Mouse (Mus musculus) midbrain, embryonic 13.5 days (tissue): ENCODE data around the gene Dvl2. TPM values are rescaled to one million over a fixed set of nuclear protein-coding genes. Genes with fewer than 3 reads are reported as not detected.

Experiments
- ATAC-seq: fragments of 200-750 bp; cut with Nextera tagmentation; 2 replicates; pipeline ENCODE4 v1.8.0; 2017; ENCODE audit warnings: mild to moderate bottlenecking, moderate TSS enrichment, moderate library complexity
- H3K27ac ChIP-seq: fragments of 300-500 bp; sonication (generic); 2 replicates; pipeline ENCODE4 v1.5.1; 2015; ENCODE audit warnings: inconsistent platforms, mild to moderate bottlenecking, moderate library complexity
- H3K27me3 ChIP-seq: fragments of 300-500 bp; sonication (generic); 2 replicates; pipeline ENCODE4 v1.6.1; 2015; ENCODE audit warnings: mild to moderate bottlenecking, inconsistent platforms
- H3K36me3 ChIP-seq: fragments of 300-500 bp; sonication (generic); 2 replicates; pipeline ENCODE4 v1.6.1; 2015; ENCODE audit warnings: mild to moderate bottlenecking, inconsistent platforms
- H3K4me1 ChIP-seq: fragments of 300-500 bp; sonication (generic); replicated peaks from 2 replicates; pipeline ENCODE4 v1.6.1; 2015; ENCODE audit warnings: inconsistent platforms
- H3K4me2 ChIP-seq: fragments of 300-500 bp; sonication (generic); replicated peaks from 2 replicates; pipeline ENCODE4 v1.6.1; 2015; ENCODE audit warnings: moderate library complexity, mild to moderate bottlenecking, inconsistent platforms
- H3K4me3 ChIP-seq: fragments of 300-500 bp; sonication (generic); replicated peaks from 2 replicates; pipeline ENCODE4 v1.5.1; 2015; ENCODE audit warnings: mild to moderate bottlenecking, inconsistent platforms
- H3K9ac ChIP-seq: fragments of 300-500 bp; sonication (generic); replicated peaks from 2 replicates; pipeline ENCODE4 v1.6.1; 2015; ENCODE audit warnings: mild to moderate bottlenecking, inconsistent platforms
- H3K9me3 ChIP-seq: fragments of 300-500 bp; sonication (generic); 2 replicates; pipeline ENCODE4 v1.6.1; 2016; ENCODE audit warnings: mild to moderate bottlenecking, inconsistent platforms
- WGBS: fragments of 180-500 bp; shearing (Covaris S2); methylation state at CpG from one replicate; pipeline ENCODE4 v1.1.7; 2015; 5-methylcytosine and 5-hydroxymethylcytosine counted together
- polyA plus RNA-seq: library from polyadenylated mRNA; unstranded; fragments of >200 nt; fragmentation: Nextera tagmentation; extraction: Ambion mirVana; gene quantifications from 2 replicates; pipeline ENCODE4 v1.2.1, GENCODE M21; 2015

Dvl2 gene
- polyA plus RNA-seq, 1 experiment from 2014 or later, result 35.4 TPM

DNA sequence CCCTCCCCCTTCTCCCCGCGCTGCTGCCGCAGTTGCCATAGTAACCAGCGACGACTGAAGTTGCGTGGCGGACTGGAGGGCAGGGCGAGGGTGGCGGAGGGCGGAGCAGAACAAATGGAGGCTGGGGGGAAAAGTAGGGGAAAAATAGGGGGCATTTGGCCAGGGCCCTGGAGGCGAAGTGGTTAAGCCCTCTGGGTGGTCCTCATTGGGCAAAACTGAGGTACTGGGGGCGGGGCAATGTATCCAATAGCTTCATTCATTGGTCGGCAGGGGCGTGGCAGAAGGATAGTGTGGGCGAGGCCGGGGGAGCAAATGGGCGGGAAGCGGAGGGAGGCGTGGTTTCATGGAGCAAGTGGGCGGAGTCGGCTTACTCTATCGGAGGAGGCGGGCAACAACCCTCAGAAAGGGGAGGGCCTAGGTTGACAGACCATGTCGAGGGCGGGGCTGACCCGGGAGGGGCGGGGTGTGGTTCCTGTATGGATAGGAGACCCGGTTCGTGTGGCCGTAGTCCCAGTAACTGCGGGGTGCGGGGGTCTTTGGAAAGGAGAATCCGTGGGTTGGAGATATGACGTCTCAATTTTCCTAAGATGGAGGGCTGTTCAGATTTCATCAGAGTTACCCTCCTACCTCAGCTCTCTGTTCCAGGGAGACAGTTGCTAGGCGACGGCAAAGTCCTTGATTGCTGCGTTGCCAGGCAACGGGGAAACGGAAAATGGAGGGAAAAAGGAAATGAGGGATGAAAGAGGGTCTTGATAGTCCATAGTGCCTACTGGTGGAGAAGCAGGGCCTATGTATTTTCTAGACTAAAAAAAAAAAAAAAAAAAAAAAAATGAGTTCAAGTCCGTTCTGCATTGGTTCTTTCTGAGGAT lies 21.1 kb downstream of the Dvl2 start:
- Histone ChIP-seq H3K9me3 (no peaks in the 10 kb centered on the region), H3K36me3 (no peaks in the 10 kb centered on the region), H3K4me2 (peak overlapping the region; percentile 91), H3K27me3 (no peaks in the 10 kb centered on the region), H3K9ac (peak overlapping the region; percentile 92), H3K27ac (peak overlapping the region; percentile 97), H3K4me1 (peaks cover 85% of the 10 kb centered on the region), H3K4me3 (peak overlapping the region; percentile 78)
- WGBS, result under 1% methylated on average over 40 of the region's 40 CpGs
- ATAC-seq, result peak; percentile 58

DNA sequence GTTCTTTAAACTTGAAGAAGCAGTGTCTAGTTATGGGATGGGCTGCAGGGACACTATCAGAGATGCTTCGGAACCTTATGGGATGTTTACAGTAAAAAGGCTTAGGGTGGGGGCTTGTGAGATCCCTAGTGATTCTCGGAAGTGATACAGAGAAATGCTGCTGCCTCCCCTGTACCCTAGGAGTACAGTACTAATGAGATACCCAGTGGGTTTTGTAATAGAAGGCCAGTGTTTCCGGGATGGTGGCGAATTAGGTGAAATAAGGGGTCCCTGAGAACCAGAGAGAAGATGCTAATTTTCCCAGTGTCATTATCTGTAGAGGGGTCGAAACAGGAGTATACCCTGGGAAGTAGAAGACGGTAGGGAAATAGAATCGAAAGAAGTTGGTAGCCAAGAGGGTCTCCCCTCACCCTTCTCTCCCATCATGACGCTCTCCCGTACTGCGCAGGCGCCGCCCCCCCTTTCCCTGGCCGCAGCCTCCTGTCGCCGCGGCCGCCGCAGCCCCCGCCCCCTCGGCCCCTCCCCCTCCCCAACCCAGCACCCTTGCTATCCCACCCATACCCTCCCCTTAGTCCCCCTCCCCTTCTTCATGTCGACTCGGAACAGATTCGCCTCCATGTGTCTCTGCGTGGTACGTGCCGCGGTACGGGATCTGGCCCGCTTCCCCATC lies 23.2 kb downstream of the Dvl2 start:
- 6% methylated on average over 19 of the region's 29 CpGs for WGBS
- Histone ChIP-seq H3K27ac (peak overlapping the region; percentile 69), H3K4me3 (peak overlapping the region; percentile 40), H3K36me3 (no peaks in the 10 kb centered on the region), H3K9ac (peak overlapping the region; percentile 52), H3K9me3 (no peaks in the 10 kb centered on the region), H3K4me1 (peaks cover 89% of the 10 kb centered on the region), H3K27me3 (no peaks in the 10 kb centered on the region), H3K4me2 (peak overlapping the region; percentile 59)
- no peak for ATAC-seq

DNA sequence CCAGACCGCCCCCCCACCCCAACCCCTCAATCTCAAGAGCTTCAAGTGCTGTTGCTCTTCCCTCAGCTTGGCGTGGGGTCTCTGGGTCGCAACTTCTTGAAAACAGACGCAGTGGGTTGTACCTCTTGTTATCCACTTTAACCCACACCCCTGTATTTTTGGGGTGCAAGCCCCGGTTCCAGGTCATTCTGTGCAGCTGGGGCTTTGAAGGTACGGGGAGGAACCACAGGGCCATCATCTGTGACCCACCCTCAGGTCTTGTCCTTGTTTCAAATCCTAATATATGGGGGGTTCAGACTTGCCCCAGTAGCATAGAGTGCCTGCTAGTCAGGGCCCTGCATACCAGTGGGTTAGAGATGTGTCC lies 23.7 kb downstream of the Dvl2 start:
- ATAC-seq, result no peak
- Histone ChIP-seq H3K9ac (peak overlapping the region; percentile 52), H3K27me3 (no peaks in the 10 kb centered on the region), H3K9me3 (no peaks in the 10 kb centered on the region), H3K4me2 (peak overlapping the region; percentile 59), H3K4me3 (peak overlapping the region; percentile 40), H3K27ac (peak overlapping the region; percentile 69), H3K36me3 (no peaks in the 10 kb centered on the region), H3K4me1 (peaks cover 88% of the 10 kb centered on the region)
- WGBS, result 11% methylated on average over 6 of the region's 6 CpGs

DNA sequence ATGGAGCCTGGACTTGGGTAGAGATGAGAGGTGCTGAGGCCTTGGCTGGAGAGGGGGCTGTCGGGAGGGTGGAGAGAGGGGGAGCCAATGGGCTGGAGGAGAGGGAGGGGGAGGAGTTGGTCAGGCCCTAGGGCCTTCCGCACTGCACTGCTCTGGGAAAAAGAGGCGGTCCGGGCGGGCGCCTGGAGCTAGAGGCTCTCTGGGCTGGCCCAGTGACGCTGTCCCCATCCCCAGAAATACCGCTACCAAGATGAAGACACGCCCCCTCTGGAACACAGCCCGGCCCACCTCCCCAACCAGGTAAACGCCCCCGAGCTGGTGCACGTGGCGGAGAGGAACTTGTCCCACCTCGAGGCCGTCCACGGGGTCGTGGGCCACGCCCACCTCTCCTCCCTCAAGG lies 26.3 kb downstream of the Dvl2 start:
- Histone ChIP-seq H3K4me1 (peaks cover 90% of the 10 kb centered on the region), H3K4me2 (peak overlapping the region; percentile 74), H3K9ac (peak overlapping the region; percentile 57), H3K36me3 (peaks cover 13% of the 10 kb centered on the region), H3K27me3 (no peaks in the 10 kb centered on the region), H3K27ac (peak overlapping the region; percentile 96), H3K9me3 (no peaks in the 10 kb centered on the region), H3K4me3 (peak overlapping the region; percentile 43)
- no peak for ATAC-seq
- under 1% methylated on average over 19 of the region's 19 CpGs for WGBS

DNA sequence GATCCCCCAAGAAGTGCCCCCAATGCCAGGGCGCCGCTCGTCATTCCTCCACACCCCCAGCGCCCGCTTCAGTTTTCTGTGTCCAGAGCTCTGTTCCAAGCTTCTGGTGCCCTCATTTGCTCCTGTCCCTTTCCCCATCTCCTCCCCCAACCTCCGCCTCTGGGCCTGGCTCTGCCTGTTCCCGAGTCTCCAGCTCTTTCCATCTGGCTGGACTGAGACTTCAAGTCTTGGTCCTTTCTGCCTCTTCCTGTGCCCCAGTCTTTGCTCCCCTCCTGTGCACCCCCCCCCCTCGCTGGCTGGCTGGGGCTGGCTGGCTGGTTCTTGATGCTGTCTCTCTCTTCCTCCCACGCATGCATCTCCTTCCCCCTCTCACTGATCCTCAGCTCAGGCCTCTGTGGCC lies 27.0 kb downstream of the Dvl2 start:
- Histone ChIP-seq H3K4me2 (peak overlapping the region; percentile 74), H3K36me3 (peaks cover 20% of the 10 kb centered on the region), H3K27ac (peak overlapping the region; percentile 96), H3K9ac (peak overlapping the region; percentile 57), H3K4me1 (peaks cover 85% of the 10 kb centered on the region), H3K27me3 (no peaks in the 10 kb centered on the region), H3K9me3 (no peaks in the 10 kb centered on the region), H3K4me3 (peak overlapping the region; percentile 43)
- WGBS, result 27% methylated on average over 9 of the region's 9 CpGs
- no peak for ATAC-seq

DNA sequence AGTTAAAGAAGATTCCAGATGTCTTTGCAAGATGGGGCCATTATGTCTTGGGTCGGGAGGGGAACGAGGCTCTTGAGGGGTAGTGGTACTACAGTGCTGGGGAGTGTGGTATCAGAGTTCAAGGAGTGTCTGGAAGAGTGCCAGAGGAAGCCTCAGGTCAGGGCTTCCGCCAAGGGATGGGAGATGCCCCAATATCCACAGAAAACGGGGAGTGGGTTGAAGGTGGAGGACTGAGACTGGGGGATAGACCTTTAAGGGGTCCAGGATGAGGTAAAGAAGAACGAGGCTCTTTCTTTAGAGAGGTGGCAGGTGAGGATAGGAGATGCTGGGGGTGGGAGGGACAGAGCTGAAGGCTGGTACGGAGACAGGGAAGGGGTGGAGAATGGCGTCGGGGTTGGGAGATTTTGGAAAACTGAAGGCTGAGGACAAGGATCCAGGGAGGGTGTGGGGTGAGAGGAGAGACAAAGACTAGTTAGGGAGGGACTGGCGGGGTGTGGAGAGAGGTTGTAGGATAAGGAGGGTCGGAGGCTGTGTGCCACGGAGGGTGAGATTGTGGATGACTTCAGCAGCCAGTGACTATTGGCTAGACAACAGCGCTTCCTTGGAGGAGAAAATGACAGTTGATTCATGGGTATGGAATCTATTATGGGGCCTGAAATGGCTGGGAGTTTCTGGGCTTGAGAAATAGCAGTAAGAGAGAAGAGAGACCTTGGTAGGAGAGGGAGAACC lies 28.2 kb downstream of the Dvl2 start:
- peak; percentile 11 for ATAC-seq
- peaks cover 73% of the 10 kb centered on the region for H3K4me1 ChIP-seq
- peaks cover 31% of the 10 kb centered on the region for H3K36me3 ChIP-seq
- peak overlapping the region; percentile 96 for H3K27ac ChIP-seq
- H3K9ac ChIP-seq, result peak overlapping the region; percentile 61
- WGBS, result 17% methylated on average over 12 of the region's 12 CpGs
- H3K4me2 ChIP-seq, result peak overlapping the region; percentile 74
- H3K4me3 ChIP-seq, result peak overlapping the region; percentile 43
- no peaks in the 10 kb centered on the region for H3K27me3 ChIP-seq
- H3K9me3 ChIP-seq, result no peaks in the 10 kb centered on the region

DNA sequence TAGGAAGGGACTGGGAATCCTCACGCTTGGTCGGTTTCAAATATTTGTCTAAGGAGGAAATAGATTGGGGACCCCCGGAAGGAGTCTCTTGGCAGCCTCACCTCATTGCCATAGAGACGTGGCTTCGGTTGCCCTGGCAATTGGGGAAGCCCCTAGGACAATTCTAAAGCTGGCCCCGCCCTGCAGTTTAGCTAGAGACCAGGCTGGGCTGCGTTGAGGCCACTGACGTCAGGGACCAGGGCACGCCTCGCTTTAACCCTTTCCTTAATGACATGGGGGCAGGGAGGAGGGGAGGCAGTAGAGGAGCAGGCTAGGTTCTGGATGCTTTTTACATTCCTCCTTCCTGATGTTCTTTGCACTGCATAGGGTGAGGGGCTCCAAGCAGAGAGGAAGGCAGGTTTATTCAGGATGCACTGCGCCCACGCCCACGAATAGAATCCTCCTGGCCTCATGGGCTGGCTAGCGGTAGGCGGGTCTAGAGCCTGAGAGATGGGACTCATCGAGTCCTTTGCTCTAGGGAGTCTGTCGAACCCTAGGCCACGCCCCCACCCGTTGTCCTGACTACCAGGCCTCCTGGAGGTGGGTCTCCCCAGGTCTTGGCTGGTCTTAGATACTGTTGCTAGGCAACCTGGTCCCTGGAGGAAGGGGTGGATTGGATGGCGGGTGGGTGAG lies 28.9 kb downstream of the Dvl2 start:
- Histone ChIP-seq H3K27ac (peak overlapping the region; percentile 96), H3K9ac (peak overlapping the region; percentile 67), H3K36me3 (peaks cover 37% of the 10 kb centered on the region), H3K27me3 (no peaks in the 10 kb centered on the region), H3K4me3 (peak overlapping the region; percentile 43), H3K9me3 (no peaks in the 10 kb centered on the region), H3K4me2 (peak overlapping the region; percentile 74), H3K4me1 (peaks cover 67% of the 10 kb centered on the region)
- WGBS, result 0% methylated on average over 20 of the region's 20 CpGs
- ATAC-seq, result peak; percentile 96

DNA sequence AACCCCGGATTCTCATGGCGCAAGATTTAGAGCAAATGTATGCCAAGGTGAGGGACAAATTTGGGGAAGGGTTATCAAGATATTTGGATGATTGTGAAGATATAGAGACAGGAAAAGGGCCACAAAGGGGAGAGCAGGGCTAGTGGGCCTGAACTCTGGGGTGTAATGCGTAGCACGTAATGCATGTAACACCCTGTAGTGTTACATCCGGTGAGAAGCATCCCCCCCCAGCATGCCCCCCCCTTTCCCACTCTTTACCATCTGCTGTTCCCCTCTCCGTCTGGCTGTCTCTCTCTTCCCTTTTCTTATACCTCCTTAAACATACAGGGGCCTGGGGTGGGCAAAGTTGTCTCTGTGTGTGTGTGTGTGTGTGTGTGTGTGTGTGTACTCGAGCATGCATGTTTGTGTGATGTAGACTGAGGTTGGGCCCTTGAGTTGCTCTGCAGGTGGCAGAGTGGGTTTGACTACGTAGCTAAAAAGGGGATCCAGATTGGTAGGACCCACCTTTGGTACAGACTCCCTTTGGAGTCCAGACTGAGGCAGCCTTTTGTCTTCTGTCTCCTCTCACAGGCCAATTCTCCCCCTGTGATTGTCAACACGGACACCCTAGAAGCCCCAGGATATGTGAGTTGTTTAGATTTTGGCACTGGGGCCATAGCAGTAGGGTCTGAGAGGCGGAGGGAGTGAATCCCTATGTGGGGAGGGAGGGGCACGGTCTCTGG lies 29.6 kb downstream of the Dvl2 start:
- peak; percentile 49 for ATAC-seq
- Histone ChIP-seq H3K9ac (peak overlapping the region; percentile 67), H3K27ac (peak overlapping the region; percentile 96), H3K4me1 (peaks cover 60% of the 10 kb centered on the region), H3K36me3 (peaks cover 42% of the 10 kb centered on the region), H3K4me2 (peak overlapping the region; percentile 74), H3K27me3 (no peaks in the 10 kb centered on the region), H3K4me3 (peak overlapping the region; percentile 43), H3K9me3 (no peaks in the 10 kb centered on the region)
- 16% methylated on average over 11 of the region's 11 CpGs for WGBS

DNA sequence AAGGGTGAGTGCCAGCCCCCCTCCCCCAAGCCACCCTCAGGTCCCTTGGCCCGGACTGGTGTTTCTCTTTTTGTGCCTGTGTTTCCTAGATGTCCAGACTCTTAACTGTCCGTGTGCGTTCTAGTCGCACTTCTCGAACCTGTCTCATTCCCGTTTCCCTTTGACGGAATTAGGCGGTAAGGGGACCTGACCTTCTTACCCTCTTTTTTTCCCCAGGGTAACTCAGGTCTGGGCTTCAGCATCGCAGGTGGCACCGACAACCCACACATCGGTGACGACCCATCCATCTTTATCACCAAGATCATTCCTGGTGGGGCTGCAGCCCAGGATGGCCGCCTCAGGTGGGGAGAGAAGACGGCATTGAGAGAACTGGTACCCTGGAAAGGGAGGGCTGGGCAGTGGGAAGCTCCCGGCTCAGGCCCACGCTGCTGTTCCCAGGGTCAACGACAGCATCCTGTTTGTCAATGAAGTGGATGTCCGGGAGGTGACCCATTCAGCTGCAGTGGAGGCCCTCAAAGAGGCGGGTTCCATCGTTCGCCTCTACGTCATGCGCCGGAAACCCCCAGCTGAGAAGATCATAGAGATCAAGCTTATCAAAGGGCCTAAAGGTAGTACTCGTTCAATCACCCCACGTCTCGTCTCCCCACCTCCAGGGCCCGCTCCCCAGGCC lies 30.4 kb downstream of the Dvl2 start:
- peak overlapping the region; percentile 67 for H3K9ac ChIP-seq
- peak overlapping the region; percentile 96 for H3K27ac ChIP-seq
- H3K4me1 ChIP-seq, result peaks cover 52% of the 10 kb centered on the region
- ATAC-seq, result no peak
- no peaks in the 10 kb centered on the region for H3K27me3 ChIP-seq
- H3K9me3 ChIP-seq, result no peaks in the 10 kb centered on the region
- peaks cover 45% of the 10 kb centered on the region for H3K36me3 ChIP-seq
- WGBS, result 90% methylated on average over 28 of the region's 28 CpGs
- H3K4me2 ChIP-seq, result peak overlapping the region; percentile 74
- H3K4me3 ChIP-seq, result peak overlapping the region; percentile 43

DNA sequence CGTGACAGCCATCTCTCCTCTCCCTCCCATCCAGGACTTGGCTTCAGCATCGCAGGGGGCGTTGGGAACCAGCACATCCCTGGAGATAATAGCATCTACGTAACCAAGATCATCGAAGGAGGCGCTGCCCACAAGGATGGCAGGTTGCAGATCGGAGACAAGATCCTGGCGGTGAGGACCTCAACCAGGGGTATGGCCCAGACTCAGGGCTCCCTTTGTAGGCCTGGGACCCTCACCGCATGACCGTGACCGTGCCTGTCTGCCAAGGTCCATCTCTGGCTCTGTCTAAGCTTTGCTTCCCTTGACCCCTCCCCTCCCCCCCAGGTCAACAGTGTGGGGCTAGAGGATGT lies 30.9 kb downstream of the Dvl2 start:
- Histone ChIP-seq H3K4me1 (peaks cover 47% of the 10 kb centered on the region), H3K27me3 (no peaks in the 10 kb centered on the region), H3K36me3 (peaks cover 45% of the 10 kb centered on the region), H3K4me3 (no peak overlapping the region), H3K9ac (no peak overlapping the region), H3K4me2 (no peak overlapping the region; the same call in 1 of the 2 replicates), H3K9me3 (no peaks in the 10 kb centered on the region), H3K27ac (no peak overlapping the region)
- ATAC-seq, result no peak
- 95% methylated on average over 11 of the region's 11 CpGs for WGBS

DNA sequence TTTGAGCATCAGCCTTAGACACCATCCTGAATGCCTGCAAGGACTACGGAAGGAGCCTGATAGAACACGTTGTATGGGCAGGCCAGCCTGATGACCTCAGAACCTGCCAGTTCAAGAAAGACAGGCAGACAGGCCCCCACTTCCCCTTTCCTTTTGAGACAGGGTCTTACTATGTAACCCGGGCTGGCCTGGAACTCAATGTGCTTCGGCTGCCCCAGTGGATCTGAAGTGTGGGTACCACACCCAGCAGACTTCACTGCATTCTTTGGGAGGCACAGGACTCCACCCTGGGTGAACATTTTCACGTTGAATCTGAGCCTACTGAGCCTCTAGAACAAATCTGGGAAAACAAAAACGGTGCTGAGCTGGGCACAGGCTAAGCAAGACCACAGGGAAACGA lies 37.8 kb downstream of the Dvl2 start:
- ATAC-seq, result no peak
- Histone ChIP-seq H3K4me2 (no peak overlapping the region), H3K27ac (no peak overlapping the region), H3K9me3 (no peaks in the 10 kb centered on the region), H3K4me3 (no peak overlapping the region), H3K9ac (no peak overlapping the region), H3K36me3 (peaks cover 76% of the 10 kb centered on the region), H3K27me3 (no peaks in the 10 kb centered on the region), H3K4me1 (no peaks in the 10 kb centered on the region)
- 85% methylated on average over 7 of the region's 7 CpGs for WGBS
